In the genomic region with DNA sequence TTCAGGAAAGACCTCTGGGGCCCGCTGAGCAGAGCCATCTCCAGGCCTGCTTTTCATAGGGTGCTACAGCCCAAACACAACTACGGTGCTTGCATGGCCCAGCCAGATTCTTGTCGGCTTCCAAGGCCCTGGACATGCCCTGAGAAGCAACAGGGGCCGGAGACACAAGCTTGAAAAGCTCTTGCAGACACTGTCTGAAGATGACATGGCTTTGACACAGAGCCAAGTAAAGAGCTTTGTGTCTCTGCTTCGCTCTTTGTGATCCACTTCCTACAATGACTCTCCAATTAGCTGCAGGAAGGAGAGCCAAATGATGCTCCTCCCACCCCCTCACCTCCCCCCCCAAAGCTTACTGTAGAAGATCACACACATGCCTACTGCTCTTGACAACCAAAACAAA, we compare ENCODE assay signal across 16 mouse cellular contexts. TPM values are rescaled to one million over a fixed set of nuclear protein-coding genes. Genes with fewer than 3 reads are reported as not detected.
DNase-seq lines count a peak whose midpoint lies in the region; ATAC-seq and TF ChIP-seq lines count a peak whose summit lies in the region.
"Had no signal": no experiment of that assay in that cellular context is flagged by ENCODE, and none has a peak within 500 bp of the region (broad histone marks: within the 10 kb centered on the region; RNA-seq: fewer than 3 reads in every experiment).

No protein-coding gene starts in this region.

- no peak for TF ChIP-seq POLR2A in brain, embryonic 14.5 days (IDR thresholded peaks at IDR 0.05; ENCODE audit: borderline replicate concordance, extremely low read depth, insufficient read depth, insufficient read length, poor library complexity, severe bottlenecking)

- TF ChIP-seq EP300 in heart, postnatal 0 days (IDR thresholded peaks at IDR 0.05; ENCODE audit: low read depth), result no peak

- H3K27ac ChIP-seq in heart, postnatal 0 days (ENCODE audit: low read depth), result peak overlapping the region; percentile 4; the same call in 1 of the 2 replicates
- no peak overlapping the region for H3K27ac ChIP-seq in kidney, embryonic 16.5 days (ENCODE audit: low read length)
- H3K27ac ChIP-seq in liver, embryonic 11.5 days (ENCODE audit: low read depth, low read length), result no peak overlapping the region
- H3K27ac ChIP-seq: layer of hippocampus, adult 2 months; limb, embryonic 15.5 days; macrophage; neural tube, embryonic 12.5 days had no signal

- 39% methylated on average over 5 of the region's 5 CpGs for whole genome bisulfite sequencing in heart, postnatal 0 days
- WGBS in kidney, embryonic 16.5 days, result 62% methylated on average over 5 of the region's 5 CpGs
- WGBS in liver, embryonic 11.5 days, result 89% methylated on average over 5 of the region's 5 CpGs

- H3K4me3 ChIP-seq in heart, postnatal 0 days (ENCODE audit: low read depth, low read length), result no peak overlapping the region
- no peak overlapping the region for H3K4me3 ChIP-seq in kidney, embryonic 16.5 days (ENCODE audit: low read length)
- H3K4me3 ChIP-seq in liver, embryonic 11.5 days (ENCODE audit: low read depth, low read length), result no peak overlapping the region
- H3K4me3 ChIP-seq: layer of hippocampus, adult 2 months; limb, embryonic 15.5 days; neural tube, embryonic 12.5 days had no signal

- H3K9ac ChIP-seq in heart, postnatal 0 days (replicated peaks; ENCODE audit: low read depth, low read length), result no peak overlapping the region
- no peak overlapping the region for H3K9ac ChIP-seq in kidney, embryonic 16.5 days (replicated peaks; ENCODE audit: low read length)
- H3K9ac ChIP-seq in liver, embryonic 11.5 days (ENCODE audit: low read depth, low read length), result no peak overlapping the region
- H3K9ac ChIP-seq: limb, embryonic 15.5 days; neural tube, embryonic 12.5 days had no signal

- peaks cover 92% of the 10 kb centered on the region for H3K36me3 ChIP-seq in heart, postnatal 0 days (replicated peaks; ENCODE audit: control insufficient read depth, insufficient read depth, low read length)
- peaks cover 79% of the 10 kb centered on the region for H3K36me3 ChIP-seq in kidney, embryonic 16.5 days (ENCODE audit: insufficient read depth, low read length)
- peaks cover 44% of the 10 kb centered on the region for H3K36me3 ChIP-seq in liver, embryonic 11.5 days (ENCODE audit: control insufficient read depth, insufficient read depth, low read length)

- no peak overlapping the region for H3K4me2 ChIP-seq in heart, postnatal 0 days (ENCODE audit: low read depth, low read length)
- no peak overlapping the region for H3K4me2 ChIP-seq in kidney, embryonic 16.5 days (replicated peaks; ENCODE audit: low read depth, low read length)
- H3K4me2 ChIP-seq in liver, embryonic 11.5 days, result no peak overlapping the region
- H3K4me2 ChIP-seq: limb, embryonic 15.5 days; neural tube, embryonic 12.5 days had no signal

- no peak for DNase-seq in heart, postnatal 0 days (ENCODE audit: low spot score)
- DNase-seq in heart, adult 9 months (ENCODE audit: low spot score in 2 of 2), result no peak
- peak; percentile 72 for DNase-seq in kidney, postnatal 14 days
- peak; percentile 54 for DNase-seq in brain, embryonic 14.5 days (ENCODE audit: low read depth)
- DNase-seq in lung, postnatal 14 days, result peak; percentile 56
- no peak for DNase-seq in liver, embryonic 11.5 days (ENCODE audit: low spot score)
- DNase-seq: cerebellum, adult 2 months; thymus, adult 2 months had no signal

- no peaks in the 10 kb centered on the region for H3K9me3 ChIP-seq in heart, postnatal 0 days (replicated peaks; ENCODE audit: control insufficient read depth, low read length)
- H3K9me3 ChIP-seq in kidney, embryonic 16.5 days (ENCODE audit: low read length), result no peaks in the 10 kb centered on the region
- no peaks in the 10 kb centered on the region for H3K9me3 ChIP-seq in liver, embryonic 11.5 days (ENCODE audit: control insufficient read depth, low read length)
- H3K9me3 ChIP-seq: limb, embryonic 15.5 days; neural tube, embryonic 12.5 days had no signal

- H3K4me1 ChIP-seq in heart, postnatal 0 days (ENCODE audit: control insufficient read depth, insufficient read depth), result no peaks in the 10 kb centered on the region; the same call in 1 of the 2 replicates
- H3K4me1 ChIP-seq in kidney, embryonic 16.5 days (ENCODE audit: insufficient read depth, low read length), result no peaks in the 10 kb centered on the region
- H3K4me1 ChIP-seq in liver, embryonic 11.5 days (replicated peaks; ENCODE audit: control insufficient read depth, insufficient read depth, low read length), result no peaks in the 10 kb centered on the region
- H3K4me1 ChIP-seq: neural tube, embryonic 12.5 days had no signal

- no peaks in the 10 kb centered on the region for H3K27me3 ChIP-seq in heart, postnatal 0 days (ENCODE audit: control insufficient read depth, insufficient read depth, low read length)
- H3K27me3 ChIP-seq in kidney, embryonic 16.5 days (ENCODE audit: insufficient read depth, low read length), result no peaks in the 10 kb centered on the region
- H3K27me3 ChIP-seq in liver, embryonic 11.5 days (replicated peaks; ENCODE audit: control insufficient read depth, insufficient read depth, low read length), result no peaks in the 10 kb centered on the region
- H3K27me3 ChIP-seq: limb, embryonic 15.5 days; neural tube, embryonic 12.5 days had no signal

- no peak for TF ChIP-seq CTCF in heart, postnatal 0 days (IDR thresholded peaks at IDR 0.05; ENCODE audit: low read depth)
- TF ChIP-seq CTCF in brain, embryonic 14.5 days (IDR thresholded peaks at IDR 0.05; ENCODE audit: borderline replicate concordance, extremely low read depth, insufficient read depth, insufficient read length), result no peak

- ATAC-seq in heart, postnatal 0 days (ENCODE audit: insufficient read depth, low read depth), result no peak
- no peak for ATAC-seq in kidney, embryonic 16.5 days (ENCODE audit: low FRiP score, low TSS enrichment)
- no peak for ATAC-seq in liver, embryonic 11.5 days (replicated peaks; ENCODE audit: low FRiP score)
- ATAC-seq: CD4-positive, CD25-positive, alpha-beta regulatory T cell, adult 4 months; inflammation-experienced regulatory T-cells, adult 6 months; midbrain, embryonic 16.5 days had no signal

RNA-seq across cellular contexts. Expression of a gene that starts 40.0 kb away (rescaled TPM):
- 35.8 and 36.8 TPM in 2 replicates for total RNA-seq in heart, postnatal 0 days (2014; rRNA removed; ENCODE audit: low replicate concordance)
- 7.9 and 9.9 TPM in 2 replicates for polyA plus RNA-seq in heart, postnatal 0 days (2015; fragmentation: Nextera tagmentation; extraction: Ambion mirVana)
- 19.1 and 21.1 TPM in 2 replicates for polyA plus RNA-seq in kidney, embryonic 16.5 days (2015; fragmentation: Nextera tagmentation; extraction: Ambion mirVana)
- 22.7 and 35.9 TPM in 2 replicates for polyA plus RNA-seq in brain, embryonic 14.5 days (2012; rRNA removed)
- 13.4 and 15.9 TPM in 2 replicates for polyA plus RNA-seq in liver, embryonic 11.5 days (2014; fragmentation: Nextera tagmentation; extraction: Ambion mirVana)

RNA-seq across cellular contexts. Expression of a gene that starts 57.4 kb away (rescaled TPM):
- total RNA-seq in heart, postnatal 0 days (2014; rRNA removed; ENCODE audit: low replicate concordance), result 15.7 and 16.6 TPM in 2 replicates
- 4.0 and 5.1 TPM in 2 replicates for polyA plus RNA-seq in heart, postnatal 0 days (2015; fragmentation: Nextera tagmentation; extraction: Ambion mirVana)
- 22.0 and 23.1 TPM in 2 replicates for polyA plus RNA-seq in kidney, embryonic 16.5 days (2015; fragmentation: Nextera tagmentation; extraction: Ambion mirVana)
- polyA plus RNA-seq in brain, embryonic 14.5 days (2012; rRNA removed), result 16.5 and 25.7 TPM in 2 replicates
- polyA plus RNA-seq in liver, embryonic 11.5 days (2014; fragmentation: Nextera tagmentation; extraction: Ambion mirVana), result 26.4 and 31.9 TPM in 2 replicates

Comparison
In these comparisons a context has a peak if more than half of its experiments do, and no peak if none do; other contexts are left out.
1. DNase-seq: peak in kidney, postnatal 14 days (single experiment), brain, embryonic 14.5 days (single experiment) and lung, postnatal 14 days (single experiment); none in heart, postnatal 0 days (single experiment), heart, adult 9 months (0 of 2) and liver, embryonic 11.5 days (single experiment).